Mouse (Mus musculus): ENCODE measurements around the gene Coq10b.

Gene Coq10b

DNA sequence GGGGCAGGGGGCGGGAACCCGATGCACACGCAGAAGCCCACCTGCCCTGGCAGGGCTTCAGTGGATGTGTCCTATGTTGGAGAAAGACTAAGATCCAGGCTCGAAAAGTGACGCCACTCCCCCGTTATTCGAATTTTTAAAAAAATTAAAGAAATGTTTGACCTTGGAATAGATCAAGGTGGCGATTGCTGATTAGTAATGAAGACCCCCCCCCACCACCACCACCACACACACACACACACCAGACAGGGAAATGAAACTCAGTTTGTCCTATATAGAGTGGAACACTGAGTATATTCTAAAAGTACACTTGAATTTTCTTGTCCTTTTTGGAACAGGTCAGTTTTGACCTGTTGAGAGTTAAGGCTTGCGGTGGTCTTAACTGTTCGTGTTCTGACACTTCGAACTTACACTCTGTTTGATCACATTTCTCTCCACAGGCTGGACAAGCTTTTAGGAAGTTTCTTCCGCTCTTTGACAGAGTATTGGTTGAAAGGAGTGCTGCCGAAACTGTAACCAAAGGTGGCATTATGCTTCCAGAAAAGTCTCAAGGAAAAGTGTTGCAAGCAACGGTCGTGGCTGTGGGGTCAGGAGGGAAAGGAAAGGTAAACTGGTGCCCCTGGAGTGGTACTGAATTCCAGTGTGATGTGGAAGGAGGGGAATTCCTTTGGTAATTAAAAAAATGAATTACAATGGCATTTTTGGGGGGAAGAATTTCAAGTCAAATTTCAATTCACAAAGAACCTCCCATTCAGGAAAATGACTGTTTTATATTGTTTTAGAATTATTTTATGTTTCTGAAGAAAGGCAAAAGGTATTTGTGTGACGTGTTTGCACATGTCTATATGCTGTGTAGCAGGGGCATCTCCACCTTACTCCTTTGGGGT is 36.3 kb downstream of the Coq10b start:
- in situ Hi-C loops (cut with MboI; ENCODE audit: low pct_unique_long_range_greater_than_20kb in 1 of 2, low sequenced_read_pairs in 2 of 2, unreplicated experiment in 1 of 2), result loop anchor here in 1 of 2 experiments (5.0 kb wide), 1 partner anchor 53 kb away; no protein-coding TSS in a partner anchor

GRCm38 (mm10) chr1:55089498-55090064 is 37.0 kb downstream of the Coq10b start:
- in situ Hi-C loops (cut with MboI; ENCODE audit: low pct_unique_long_range_greater_than_20kb in 1 of 2, low sequenced_read_pairs in 2 of 2, unreplicated experiment in 1 of 2), result loop anchor here in 1 of 2 experiments (5.0 kb wide), 1 partner anchor 53 kb away; no protein-coding TSS in a partner anchor

DNA sequence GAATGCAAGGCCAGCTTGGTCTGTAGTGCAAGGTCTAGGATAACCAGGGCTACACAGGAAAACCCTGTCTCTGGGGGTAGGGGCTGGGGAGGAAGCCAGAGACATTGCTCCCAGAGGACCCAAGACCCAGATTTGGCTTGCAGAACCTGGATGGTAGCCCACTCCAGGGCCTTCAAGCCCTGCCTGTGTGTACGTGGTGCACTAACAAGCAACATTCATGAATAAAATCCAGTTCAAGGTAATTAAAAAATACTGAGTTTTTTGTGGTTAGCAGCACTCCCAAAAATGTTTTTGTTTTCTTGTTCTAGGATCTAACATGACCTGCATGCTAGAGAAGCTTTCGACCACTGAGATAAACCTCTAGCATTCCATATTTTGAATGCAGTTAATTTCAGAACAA is 39.5 kb downstream of the Coq10b start:
- in situ Hi-C loops (cut with MboI; ENCODE audit: low pct_unique_long_range_greater_than_20kb in 1 of 2, low sequenced_read_pairs in 2 of 2, unreplicated experiment in 1 of 2), result no loop called here

DNA sequence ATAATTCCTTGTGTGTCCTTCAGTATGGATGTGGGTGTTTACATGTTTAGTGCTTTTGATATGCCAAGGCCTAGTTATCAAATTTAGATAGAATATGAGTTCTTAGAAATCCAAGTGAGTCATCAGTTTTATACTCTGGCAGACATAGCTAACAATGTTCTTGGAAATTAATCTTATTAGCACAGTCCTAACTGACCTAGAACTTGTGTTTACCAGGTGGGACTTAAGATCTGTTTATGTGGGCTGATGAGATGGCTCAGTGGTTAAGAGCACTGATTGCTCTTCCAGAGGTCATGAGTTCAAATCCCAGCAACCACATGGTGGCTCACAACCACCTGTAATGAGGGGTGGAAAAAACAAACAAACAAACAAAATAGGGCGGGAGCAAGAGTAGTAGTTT is 39.9 kb downstream of the Coq10b start:
- in situ Hi-C loops (cut with MboI; ENCODE audit: low pct_unique_long_range_greater_than_20kb in 1 of 2, low sequenced_read_pairs in 2 of 2, unreplicated experiment in 1 of 2), result no loop called here

DNA sequence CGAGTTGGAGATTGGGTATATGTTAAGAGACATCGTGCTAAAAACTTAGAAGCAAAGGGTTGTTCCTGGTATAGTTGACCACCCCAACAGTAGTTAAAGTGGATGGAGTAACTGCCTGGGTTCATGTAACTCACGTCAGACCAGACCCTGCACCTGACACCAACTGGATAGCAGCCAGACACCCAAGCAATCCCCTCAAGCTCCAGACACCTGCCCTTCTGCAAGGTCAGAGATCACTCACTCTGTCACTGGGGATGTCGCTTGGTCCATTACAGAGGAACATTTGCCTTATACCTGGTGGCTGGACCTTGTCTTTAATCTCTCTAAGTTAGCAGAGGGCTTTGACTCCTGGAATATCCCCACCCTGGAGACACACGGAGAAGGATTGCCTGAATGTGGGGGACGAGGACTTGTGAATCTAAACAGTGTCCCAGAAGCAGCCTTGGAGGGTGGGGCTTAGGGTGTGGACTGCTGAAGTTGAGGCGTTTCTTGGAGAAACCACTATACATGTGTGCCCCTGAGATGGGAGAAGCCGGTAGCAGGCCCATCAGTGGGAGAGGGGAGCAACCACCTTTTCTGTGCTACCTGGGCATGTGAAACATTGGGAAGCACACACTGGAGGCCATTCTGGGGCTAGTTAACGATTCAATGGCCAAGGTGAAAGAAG is 54.5 kb downstream of the Coq10b start:
- in situ Hi-C loops (cut with MboI; ENCODE audit: low pct_unique_long_range_greater_than_20kb in 1 of 2, low sequenced_read_pairs in 2 of 2, unreplicated experiment in 1 of 2), result no loop called here

DNA sequence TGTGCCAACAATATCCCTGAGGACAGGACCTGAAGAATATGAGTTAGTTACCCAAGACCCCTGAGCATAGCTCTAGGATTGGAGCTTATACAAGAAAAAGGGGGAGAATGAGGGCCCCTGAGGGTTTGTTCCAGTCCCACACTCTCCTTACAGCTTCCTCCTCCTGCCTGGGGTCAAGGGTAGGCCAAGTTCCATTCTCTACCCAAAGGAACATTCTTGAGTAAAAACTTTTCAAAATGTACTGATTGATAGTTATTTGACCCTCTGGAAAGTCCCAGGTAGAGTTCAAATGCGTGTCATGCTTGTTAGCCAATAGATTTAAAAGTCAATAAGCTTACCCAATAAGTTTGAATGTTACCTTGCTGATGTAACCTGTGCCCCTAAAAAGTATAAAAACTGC is 55.1 kb downstream of the Coq10b start:
- in situ Hi-C loops (cut with MboI; ENCODE audit: low pct_unique_long_range_greater_than_20kb in 1 of 2, low sequenced_read_pairs in 2 of 2, unreplicated experiment in 1 of 2), result no loop called here

GRCm38 (mm10) chr1:55108473-55108872 is 55.9 kb downstream of the Coq10b start:
- in situ Hi-C loops (cut with MboI; ENCODE audit: low pct_unique_long_range_greater_than_20kb in 1 of 2, low sequenced_read_pairs in 2 of 2, unreplicated experiment in 1 of 2), result no loop called here

- in situ Hi-C loops (cut with MboI; ENCODE audit: low pct_unique_long_range_greater_than_20kb in 1 of 2, low sequenced_read_pairs in 2 of 2, unreplicated experiment in 1 of 2), result no loop called here
Observed at GRCm38 (mm10) chr1:55109066-55109766, 56.6 kb downstream of the Coq10b start.

Data from mouse embryonic stem cell (cell line).